Mouse (Mus musculus): ENCODE measurements at regions not wholly inside any gene's neighbourhood (a gene's known extent, or its start where the extent isn't known, plus 50 kb on each side); places are given as distances from the start of the nearest gene placed in this dataset.
A peak's percentile ranks its signal among the peaks of the same experiment; 100 is the strongest.

GRCm38 (mm10) chr17:52448701-52449100 is 153.8 kb upstream of the Kcnh8 start:
- DNase-seq (ENCODE audit: low spot score): no peak

- DNase-seq (ENCODE audit: low spot score): no peak
Measured at GRCm38 (mm10) chr17:52459303-52459996, 143.1 kb upstream of the Kcnh8 start.

GRCm38 (mm10) chr17:52459997-52460387 is 142.5 kb upstream of the Kcnh8 start:
- no peak for DNase-seq (ENCODE audit: low spot score)

- no peak for DNase-seq (ENCODE audit: low spot score)
Measured at GRCm38 (mm10) chr17:52461264-52461663, 141.2 kb upstream of the Kcnh8 start.

GRCm38 (mm10) chr17:52461709-52462141 is 140.8 kb upstream of the Kcnh8 start:
- DNase-seq (ENCODE audit: low spot score): peak; percentile 5

- no peak for DNase-seq (ENCODE audit: low spot score)
Measured at GRCm38 (mm10) chr17:52462361-52462760, 140.1 kb upstream of the Kcnh8 start.

- DNase-seq (ENCODE audit: low spot score): no peak
Measured at GRCm38 (mm10) chr17:52468464-52468863, 134.0 kb upstream of the Kcnh8 start.

- DNase-seq (ENCODE audit: low spot score): no peak
Measured at GRCm38 (mm10) chr17:52479327-52480086, 123.0 kb upstream of the Kcnh8 start.

GRCm38 (mm10) chr17:52480087-52480638 is 122.3 kb upstream of the Kcnh8 start:
- no peak for DNase-seq (ENCODE audit: low spot score)

GRCm38 (mm10) chr17:52506760-52507159 is 95.7 kb upstream of the Kcnh8 start:
- DNase-seq (ENCODE audit: low spot score): no peak

- no peak for DNase-seq (ENCODE audit: low spot score)
Measured at GRCm38 (mm10) chr17:52530260-52530659, 72.2 kb upstream of the Kcnh8 start.

All from ovary, postnatal 14 days (tissue).